Mouse (Mus musculus): ENCODE measurements around the gene Ror1. TPM values are rescaled to one million over a fixed set of nuclear protein-coding genes. Genes with fewer than 3 reads are reported as not detected.

Gene Ror1
- polyA plus RNA-seq, 1 experiment from 2014 or later, result 12.4 TPM

DNA sequence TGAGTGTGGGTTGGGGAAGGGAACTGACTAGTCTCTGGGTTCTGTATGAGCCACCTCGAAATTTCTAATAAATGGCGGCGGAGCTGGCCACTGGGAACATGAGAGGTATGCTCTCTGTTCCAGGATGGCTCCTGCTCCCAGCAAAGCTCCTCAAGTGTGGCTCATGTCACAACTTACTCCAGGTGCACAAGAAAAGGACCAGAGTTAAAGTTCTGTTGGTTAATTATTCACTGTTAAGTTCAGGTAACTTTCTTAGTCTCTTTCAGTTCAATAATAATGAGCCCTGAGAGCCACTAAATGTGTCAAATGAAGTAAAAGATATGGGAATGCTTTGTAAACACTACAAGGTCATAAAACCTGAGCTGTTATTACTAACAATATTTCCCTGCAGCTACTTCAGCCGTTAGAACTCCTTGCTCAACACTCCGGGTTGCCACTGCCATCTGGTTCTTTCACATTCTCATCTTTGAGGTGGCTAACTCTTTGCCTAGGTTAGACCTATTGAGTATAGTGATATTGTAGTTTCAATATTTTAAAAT is 100.7 kb downstream of the Ror1 start:
- Histone ChIP-seq H3K27me3 (ENCODE audit: control insufficient read depth, insufficient read depth, low read length) (no peaks in the 10 kb centered on the region), H3K36me3 (ENCODE audit: control insufficient read depth, insufficient read depth, low read length) (no peaks in the 10 kb centered on the region), H3K9ac (ENCODE audit: low read length) (no peak overlapping the region), H3K4me1 (ENCODE audit: control insufficient read depth in 2 of 2, insufficient read depth in 2 of 2, low read length in 2 of 2) (peaks cover 15 to 35% of the 10 kb centered on the region in 2 experiments), H3K4me2 (ENCODE audit: low read length) (no peak overlapping the region), H3K9me3 (ENCODE audit: control insufficient read depth, low read length) (no peaks in the 10 kb centered on the region), H3K4me3 (ENCODE audit: control insufficient read depth in 1 of 2, insufficient read depth in 1 of 2, low read depth in 1 of 2, low read length in 2 of 2) (no peak overlapping the region), H3K27ac (replicated peaks in 1 of 2; ENCODE audit: control insufficient read depth in 1 of 2, insufficient read depth in 1 of 2, low read depth in 2 of 2, low read length in 2 of 2) (no peak overlapping the region)
- ATAC-seq (ENCODE audit: insufficient number of reproducible peaks, insufficient read depth, low FRiP score, low read depth), result no peak
- WGBS, result 78% methylated on average over 5 of the region's 5 CpGs

DNA sequence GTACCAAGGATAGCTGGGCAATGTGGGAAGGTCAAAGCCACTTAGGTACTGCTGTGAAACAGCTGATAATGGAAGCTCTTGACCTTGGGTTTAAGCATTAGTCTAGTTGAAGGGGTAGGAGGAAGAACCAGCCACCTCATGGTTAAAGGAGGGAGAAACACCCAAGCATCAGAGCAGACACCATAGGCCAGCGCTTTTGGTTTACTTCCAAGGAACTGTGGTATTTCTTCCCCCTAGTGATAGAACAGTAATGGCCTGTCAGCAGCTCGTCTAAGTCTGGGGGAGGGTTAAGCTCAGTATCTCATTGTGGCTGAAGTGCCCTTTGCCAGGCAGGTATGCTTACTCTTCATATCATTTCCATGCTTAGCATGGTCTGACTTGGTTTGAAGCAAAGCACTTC is 102.7 kb downstream of the Ror1 start:
- Histone ChIP-seq H3K27me3 (ENCODE audit: control insufficient read depth, insufficient read depth, low read length) (no peaks in the 10 kb centered on the region), H3K9me3 (ENCODE audit: control insufficient read depth, low read length) (no peaks in the 10 kb centered on the region), H3K4me3 (ENCODE audit: control insufficient read depth in 1 of 2, insufficient read depth in 1 of 2, low read depth in 1 of 2, low read length in 2 of 2) (no peak overlapping the region), H3K36me3 (ENCODE audit: control insufficient read depth, insufficient read depth, low read length) (no peaks in the 10 kb centered on the region), H3K4me1 (ENCODE audit: control insufficient read depth in 2 of 2, insufficient read depth in 2 of 2, low read length in 2 of 2) (peaks cover 13 to 35% of the 10 kb centered on the region in 2 experiments), H3K27ac (replicated peaks in 1 of 2; ENCODE audit: control insufficient read depth in 1 of 2, insufficient read depth in 1 of 2, low read depth in 2 of 2, low read length in 2 of 2) (no peak overlapping the region), H3K9ac (ENCODE audit: low read length) (no peak overlapping the region), H3K4me2 (ENCODE audit: low read length) (no peak overlapping the region)
- peak; percentile 56; the same call in 1 of the 2 replicates for ATAC-seq (ENCODE audit: insufficient number of reproducible peaks, insufficient read depth, low FRiP score, low read depth)
- 11% methylated on average over 2 of the region's 2 CpGs for WGBS

DNA sequence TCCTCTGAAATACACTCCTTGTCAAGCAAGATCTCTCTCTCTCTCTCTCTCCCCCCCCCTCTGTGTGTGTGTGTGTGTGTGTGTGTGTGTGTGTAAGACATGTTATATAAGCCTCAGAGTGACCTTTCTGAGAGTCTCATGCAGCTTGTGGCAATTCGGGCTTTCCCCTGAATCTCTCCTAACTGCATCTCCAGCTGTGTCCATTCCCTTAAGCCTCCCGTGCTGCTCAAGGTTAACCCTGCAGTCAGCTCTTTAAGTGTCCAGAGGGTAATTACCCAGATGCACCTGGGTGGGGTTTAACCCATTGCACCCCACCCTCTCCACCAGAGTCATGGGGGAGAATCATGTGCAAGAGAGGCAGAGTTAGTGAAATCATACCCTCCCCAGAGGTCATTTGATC is 105.7 kb downstream of the Ror1 start:
- Histone ChIP-seq H3K36me3 (ENCODE audit: control insufficient read depth, insufficient read depth, low read length) (no peaks in the 10 kb centered on the region), H3K9me3 (ENCODE audit: control insufficient read depth, low read length) (no peaks in the 10 kb centered on the region), H3K4me1 (ENCODE audit: control insufficient read depth in 2 of 2, insufficient read depth in 2 of 2, low read length in 2 of 2) (peaks cover 16 to 35% of the 10 kb centered on the region in 2 experiments), H3K4me3 (ENCODE audit: control insufficient read depth in 1 of 2, insufficient read depth in 1 of 2, low read depth in 1 of 2, low read length in 2 of 2) (no peak overlapping the region), H3K4me2 (ENCODE audit: low read length) (no peak overlapping the region), H3K9ac (ENCODE audit: low read length) (no peak overlapping the region), H3K27ac (replicated peaks in 1 of 2; ENCODE audit: control insufficient read depth in 1 of 2, insufficient read depth in 1 of 2, low read depth in 2 of 2, low read length in 2 of 2) (no peak overlapping the region), H3K27me3 (ENCODE audit: control insufficient read depth, insufficient read depth, low read length) (no peaks in the 10 kb centered on the region)
- 54% methylated on average over 2 of the region's 2 CpGs for WGBS
- no peak for ATAC-seq (ENCODE audit: insufficient number of reproducible peaks, insufficient read depth, low FRiP score, low read depth)

DNA sequence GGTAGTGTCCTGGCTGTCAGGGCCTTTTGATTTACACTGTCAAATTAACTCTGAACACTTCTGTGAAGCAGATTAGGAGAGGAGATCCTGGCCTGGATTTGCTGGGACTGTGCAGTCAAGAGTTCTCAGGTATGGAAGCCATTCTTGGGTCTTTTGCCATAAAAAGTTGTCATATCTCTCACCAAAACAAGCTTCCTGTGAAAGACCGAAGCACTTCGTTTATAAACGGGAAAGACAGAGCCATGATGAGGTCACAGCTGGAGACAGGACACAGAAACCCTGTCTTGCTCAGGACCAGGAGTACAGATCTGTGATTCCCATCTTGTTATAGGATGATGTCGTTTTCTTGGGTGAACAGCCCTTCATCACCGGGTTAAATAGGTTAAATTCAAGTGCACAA is 107.5 kb downstream of the Ror1 start:
- no peak overlapping the region for H3K4me2 ChIP-seq (ENCODE audit: low read length)
- no peak overlapping the region for H3K27ac ChIP-seq (replicated peaks in 1 of 2; ENCODE audit: control insufficient read depth in 1 of 2, insufficient read depth in 1 of 2, low read depth in 2 of 2, low read length in 2 of 2)
- no peaks in the 10 kb centered on the region for H3K36me3 ChIP-seq (ENCODE audit: control insufficient read depth, insufficient read depth, low read length)
- no peak overlapping the region for H3K4me3 ChIP-seq (ENCODE audit: control insufficient read depth in 1 of 2, insufficient read depth in 1 of 2, low read depth in 1 of 2, low read length in 2 of 2)
- 57% methylated on average over 5 of the region's 5 CpGs for WGBS
- no peaks in the 10 kb centered on the region for H3K27me3 ChIP-seq (ENCODE audit: control insufficient read depth, insufficient read depth, low read length)
- ATAC-seq (ENCODE audit: insufficient number of reproducible peaks, insufficient read depth, low FRiP score, low read depth), result no peak
- no peak overlapping the region for H3K9ac ChIP-seq (ENCODE audit: low read length)
- no peaks in the 10 kb centered on the region for H3K9me3 ChIP-seq (ENCODE audit: control insufficient read depth, low read length)
- peaks cover 11 to 18% of the 10 kb centered on the region in 2 experiments for H3K4me1 ChIP-seq (ENCODE audit: control insufficient read depth in 2 of 2, insufficient read depth in 2 of 2, low read length in 2 of 2)

DNA sequence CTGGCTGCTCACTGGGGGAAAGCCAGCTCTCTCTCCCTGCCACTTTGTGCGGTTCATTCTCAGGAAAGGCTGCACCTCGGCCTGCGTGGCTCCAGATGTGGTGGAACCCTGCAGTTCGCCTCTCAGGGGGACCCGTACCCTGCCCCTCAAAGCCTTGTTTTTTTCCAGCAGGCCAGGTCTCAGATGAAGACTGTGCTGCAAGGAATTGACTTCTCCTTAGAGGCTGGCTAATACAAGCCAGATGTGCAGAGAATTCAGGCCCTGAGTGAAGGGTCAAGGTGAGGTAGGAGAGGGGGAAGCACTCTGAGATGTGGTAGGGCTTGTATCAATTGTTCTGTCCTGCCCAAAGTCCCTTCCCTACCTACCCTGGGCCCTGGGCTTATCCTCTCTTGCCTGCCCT is 108.1 kb downstream of the Ror1 start:
- WGBS, result 61% methylated on average over 5 of the region's 5 CpGs
- Histone ChIP-seq H3K27me3 (ENCODE audit: control insufficient read depth, insufficient read depth, low read length) (no peaks in the 10 kb centered on the region), H3K27ac (replicated peaks in 1 of 2; ENCODE audit: control insufficient read depth in 1 of 2, insufficient read depth in 1 of 2, low read depth in 2 of 2, low read length in 2 of 2) (no peak overlapping the region), H3K4me3 (ENCODE audit: control insufficient read depth in 1 of 2, insufficient read depth in 1 of 2, low read depth in 1 of 2, low read length in 2 of 2) (no peak overlapping the region), H3K4me2 (ENCODE audit: low read length) (no peak overlapping the region), H3K4me1 (ENCODE audit: control insufficient read depth in 2 of 2, insufficient read depth in 2 of 2, low read length in 2 of 2) (peaks cover 6 to 14% of the 10 kb centered on the region in 2 experiments), H3K9ac (ENCODE audit: low read length) (no peak overlapping the region), H3K9me3 (ENCODE audit: control insufficient read depth, low read length) (no peaks in the 10 kb centered on the region), H3K36me3 (ENCODE audit: control insufficient read depth, insufficient read depth, low read length) (no peaks in the 10 kb centered on the region)
- ATAC-seq (ENCODE audit: insufficient number of reproducible peaks, insufficient read depth, low FRiP score, low read depth), result no peak

DNA sequence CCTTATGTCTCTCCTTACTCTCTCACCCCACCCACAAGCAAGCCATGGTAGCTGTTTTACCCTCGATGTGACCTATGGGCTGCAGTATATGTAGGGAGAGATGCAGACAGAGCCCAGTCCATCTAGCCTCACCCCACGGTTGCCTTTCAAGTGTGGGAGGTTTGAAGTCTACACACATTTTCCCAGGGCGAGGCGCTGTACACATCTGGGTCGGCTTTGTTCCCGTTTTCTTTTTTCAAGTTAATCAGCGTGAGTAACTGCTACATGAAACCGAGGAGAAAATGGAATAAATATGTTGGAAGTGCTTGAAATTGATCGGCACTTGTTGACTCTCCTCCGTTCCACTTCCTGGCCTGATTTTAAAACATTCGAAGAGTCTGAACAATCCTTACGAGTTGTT is 108.8 kb downstream of the Ror1 start:
- Histone ChIP-seq H3K4me3 (ENCODE audit: control insufficient read depth in 1 of 2, insufficient read depth in 1 of 2, low read depth in 1 of 2, low read length in 2 of 2) (no peak overlapping the region), H3K4me1 (ENCODE audit: control insufficient read depth in 2 of 2, insufficient read depth in 2 of 2, low read length in 2 of 2) (peaks cover 8 to 14% of the 10 kb centered on the region in 2 experiments), H3K27me3 (ENCODE audit: control insufficient read depth, insufficient read depth, low read length) (no peaks in the 10 kb centered on the region), H3K9me3 (ENCODE audit: control insufficient read depth, low read length) (no peaks in the 10 kb centered on the region), H3K27ac (replicated peaks in 1 of 2; ENCODE audit: control insufficient read depth in 1 of 2, insufficient read depth in 1 of 2, low read depth in 2 of 2, low read length in 2 of 2) (no peak overlapping the region), H3K36me3 (ENCODE audit: control insufficient read depth, insufficient read depth, low read length) (no peaks in the 10 kb centered on the region), H3K4me2 (ENCODE audit: low read length) (no peak overlapping the region), H3K9ac (ENCODE audit: low read length) (no peak overlapping the region)
- WGBS, result 75% methylated on average over 12 of the region's 12 CpGs
- ATAC-seq (ENCODE audit: insufficient number of reproducible peaks, insufficient read depth, low FRiP score, low read depth), result no peak

DNA sequence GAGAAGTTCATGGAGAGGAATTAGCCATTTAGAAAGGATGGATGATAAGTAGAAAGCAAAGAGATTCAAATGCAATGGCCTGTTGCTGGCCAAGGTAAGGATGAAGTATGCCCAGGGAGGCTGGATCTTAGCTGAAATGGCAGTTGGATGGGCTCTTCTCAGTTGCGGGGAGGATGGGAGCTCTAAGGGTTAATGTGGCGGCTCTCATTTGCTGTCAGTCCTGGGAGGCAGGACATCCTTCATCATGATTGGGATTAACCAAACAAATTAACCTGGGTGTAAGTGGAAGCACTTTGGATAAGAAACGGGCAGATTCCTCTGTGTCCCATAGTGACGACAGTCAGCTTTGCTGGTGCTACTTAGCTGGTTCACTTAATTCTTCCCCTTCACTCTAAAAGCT is 112.5 kb downstream of the Ror1 start:
- Histone ChIP-seq H3K4me2 (ENCODE audit: low read length) (no peak overlapping the region), H3K9ac (ENCODE audit: low read length) (no peak overlapping the region), H3K27me3 (ENCODE audit: control insufficient read depth, insufficient read depth, low read length) (no peaks in the 10 kb centered on the region), H3K27ac (replicated peaks in 1 of 2; ENCODE audit: control insufficient read depth in 1 of 2, insufficient read depth in 1 of 2, low read depth in 2 of 2, low read length in 2 of 2) (no peak overlapping the region), H3K9me3 (ENCODE audit: control insufficient read depth, low read length) (no peaks in the 10 kb centered on the region), H3K36me3 (ENCODE audit: control insufficient read depth, insufficient read depth, low read length) (no peaks in the 10 kb centered on the region), H3K4me1 (ENCODE audit: control insufficient read depth in 2 of 2, insufficient read depth in 2 of 2, low read length in 2 of 2) (peaks cover 8 to 10% of the 10 kb centered on the region in 2 experiments), H3K4me3 (ENCODE audit: control insufficient read depth in 1 of 2, insufficient read depth in 1 of 2, low read depth in 1 of 2, low read length in 2 of 2) (no peak overlapping the region)
- WGBS, result 53% methylated on average over 4 of the region's 4 CpGs
- no peak for ATAC-seq (ENCODE audit: insufficient number of reproducible peaks, insufficient read depth, low FRiP score, low read depth)

DNA sequence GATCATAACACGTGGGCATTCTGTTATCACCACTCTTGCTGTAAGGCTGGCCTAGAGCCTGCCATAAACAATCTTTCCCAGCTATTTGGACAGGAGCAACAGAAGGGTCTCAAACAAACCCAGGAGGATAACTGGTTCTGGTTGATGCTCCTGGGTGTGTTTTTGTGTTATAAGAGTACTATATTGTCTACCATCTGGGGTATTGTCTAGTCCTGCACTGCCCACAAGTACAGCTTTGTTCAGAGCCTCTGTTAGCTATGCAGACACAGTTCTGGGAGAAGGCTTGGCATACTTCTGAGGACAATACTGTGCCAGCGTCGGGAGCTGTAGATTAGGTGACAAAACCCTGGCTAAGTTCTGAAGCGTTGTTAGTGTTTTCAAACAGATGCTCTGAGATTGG is 113.5 kb downstream of the Ror1 start:
- Histone ChIP-seq H3K27me3 (ENCODE audit: control insufficient read depth, insufficient read depth, low read length) (no peaks in the 10 kb centered on the region), H3K9ac (ENCODE audit: low read length) (no peak overlapping the region), H3K36me3 (ENCODE audit: control insufficient read depth, insufficient read depth, low read length) (no peaks in the 10 kb centered on the region), H3K4me1 (ENCODE audit: control insufficient read depth in 2 of 2, insufficient read depth in 2 of 2, low read length in 2 of 2) (peaks cover 3 to 10% of the 10 kb centered on the region in 2 experiments), H3K4me3 (ENCODE audit: control insufficient read depth in 1 of 2, insufficient read depth in 1 of 2, low read depth in 1 of 2, low read length in 2 of 2) (no peak overlapping the region), H3K4me2 (ENCODE audit: low read length) (no peak overlapping the region), H3K9me3 (ENCODE audit: control insufficient read depth, low read length) (no peaks in the 10 kb centered on the region), H3K27ac (replicated peaks in 1 of 2; ENCODE audit: control insufficient read depth in 1 of 2, insufficient read depth in 1 of 2, low read depth in 2 of 2, low read length in 2 of 2) (no peak overlapping the region)
- ATAC-seq (ENCODE audit: insufficient number of reproducible peaks, insufficient read depth, low FRiP score, low read depth), result no peak
- 44% methylated on average over 4 of the region's 4 CpGs for WGBS
